Mouse (Mus musculus) liver, embryonic 14.5 days (tissue): ENCODE measurements around the gene Hspb6.

Source experiments
- CTCF ChIP-seq: IDR thresholded peaks from 2 replicates; pipeline ENCODE4 v1.5.1; 2016; ENCODE audit warnings: antibody characterized with exemption, low read depth, control low read depth
- EP300 ChIP-seq: IDR thresholded peaks from 2 replicates; pipeline ENCODE4 v1.6.1; 2016; ENCODE audit warnings: antibody characterized with exemption, low read depth

DNA sequence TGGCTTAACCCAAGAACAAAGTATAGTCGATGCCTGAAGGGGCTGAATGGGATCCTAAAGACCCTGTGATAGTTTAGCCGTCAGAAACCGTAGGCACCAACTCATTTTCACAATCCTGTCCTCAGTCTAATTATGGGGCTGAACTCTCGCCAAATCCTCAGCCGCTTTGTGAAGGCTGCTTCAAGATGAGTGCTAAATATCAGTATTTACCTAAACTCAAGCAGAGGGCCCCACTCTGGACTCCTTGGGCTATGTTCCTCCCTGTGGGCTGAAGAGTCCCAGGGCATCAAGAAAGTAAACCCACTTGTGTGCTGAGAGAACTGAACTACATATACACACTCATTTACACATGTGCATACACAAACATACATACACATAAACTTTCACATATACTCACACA, 44.8 kb downstream of the Hspb6 start:
- no peak for TF ChIP-seq CTCF
- no peak for TF ChIP-seq EP300
